Mouse (Mus musculus) adrenal gland, postnatal 25 days (tissue): ENCODE measurements around the gene Chaf1b. TPM values are rescaled to one million over a fixed set of nuclear protein-coding genes. Genes with fewer than 3 reads are reported as not detected.

Source experiments
- DNase-seq: peaks from one replicate; pipeline ENCODE4 v3.0.0; 2021; ENCODE audit warnings: mixed read lengths
- long read RNA-seq: library from polyadenylated mRNA; stranded (forward); transcript quantifications from one replicate; pipeline ENCODE4 v2.0.0, GENCODE M21; 2021
- total RNA-seq: library from RNA; stranded (reverse); gene quantifications from 2 replicates; pipeline ENCODE4 v1.2.3, GENCODE M21; 2021

Gene Chaf1b
- total RNA-seq: 6.9 and 7.2 TPM in 2 replicates
- long read RNA-seq, transcript Chaf1b-201 (14 exons, 1,922 nt): major isoform, 8 of 11 reads
- long read RNA-seq, partial matches to known transcripts: 1 of 11 reads
- long read RNA-seq, other reads (novel, unspliced or antisense): 2 of 11 reads

GRCm38 (mm10) chr16:93883423-93884085, at the start of gene Chaf1b:
Chaf1b (plus strand) TSS chr16:93883901.
- DNase-seq: peak; percentile 95

- no peak for DNase-seq
Observed at GRCm38 (mm10) chr16:93834076-93834475, 49.6 kb upstream of the Chaf1b start.

GRCm38 (mm10) chr16:93839049-93839448, 44.7 kb upstream of the Chaf1b start:
- no peak for DNase-seq

GRCm38 (mm10) chr16:93850527-93850926, 33.2 kb upstream of the Chaf1b start:
- DNase-seq: no peak

GRCm38 (mm10) chr16:93859967-93860366, 23.7 kb upstream of the Chaf1b start:
- DNase-seq: no peak

GRCm38 (mm10) chr16:93860686-93861085, 23.0 kb upstream of the Chaf1b start:
- DNase-seq: peak; percentile 23

- DNase-seq: no peak
Observed at GRCm38 (mm10) chr16:93874841-93875240, 8.9 kb upstream of the Chaf1b start.

- no peak for DNase-seq
Observed at GRCm38 (mm10) chr16:93877612-93878380, 5.9 kb upstream of the Chaf1b start.

GRCm38 (mm10) chr16:93884086-93884721, 503 bp downstream of the Chaf1b start:
- DNase-seq: no peak

GRCm38 (mm10) chr16:93884722-93885113, 1.0 kb downstream of the Chaf1b start:
- no peak for DNase-seq

GRCm38 (mm10) chr16:93888481-93888880, 4.8 kb downstream of the Chaf1b start:
- DNase-seq: no peak

- DNase-seq: no peak
Observed at GRCm38 (mm10) chr16:93890948-93891604, 7.4 kb downstream of the Chaf1b start.

- DNase-seq: no peak
Observed at GRCm38 (mm10) chr16:93893285-93893684, 9.6 kb downstream of the Chaf1b start.

- no peak for DNase-seq
Observed at GRCm38 (mm10) chr16:93903027-93903426, 19.3 kb downstream of the Chaf1b start.

GRCm38 (mm10) chr16:93906156-93907014, 22.7 kb downstream of the Chaf1b start:
- DNase-seq: peak; percentile 57

- no peak for DNase-seq
Observed at GRCm38 (mm10) chr16:93907761-93908160, 24.1 kb downstream of the Chaf1b start.

GRCm38 (mm10) chr16:93908196-93908595, 24.5 kb downstream of the Chaf1b start:
- DNase-seq: no peak

GRCm38 (mm10) chr16:93909936-93910335, 26.2 kb downstream of the Chaf1b start:
- peak; percentile 49 for DNase-seq

GRCm38 (mm10) chr16:93910735-93911665, 27.3 kb downstream of the Chaf1b start:
- no peak for DNase-seq

- peak; percentile 33 for DNase-seq
Observed at GRCm38 (mm10) chr16:93912158-93912557, 28.5 kb downstream of the Chaf1b start.
